Mouse (Mus musculus) bone marrow macrophage, adult 2 months (primary cell): ENCODE measurements around the gene Frmd4b.

Experiments used
- CTCF ChIP-seq: IDR thresholded peaks from 2 replicates; pipeline ENCODE4 v1.5.1; 2012; ENCODE audit warnings: low read depth, mild to moderate bottlenecking, low read length, moderate library complexity
- POLR2A ChIP-seq: IDR thresholded peaks from 2 replicates; pipeline ENCODE4 v1.6.1; 2012; ENCODE audit warnings: mild to moderate bottlenecking, low read depth, low read length, borderline replicate concordance

DNA sequence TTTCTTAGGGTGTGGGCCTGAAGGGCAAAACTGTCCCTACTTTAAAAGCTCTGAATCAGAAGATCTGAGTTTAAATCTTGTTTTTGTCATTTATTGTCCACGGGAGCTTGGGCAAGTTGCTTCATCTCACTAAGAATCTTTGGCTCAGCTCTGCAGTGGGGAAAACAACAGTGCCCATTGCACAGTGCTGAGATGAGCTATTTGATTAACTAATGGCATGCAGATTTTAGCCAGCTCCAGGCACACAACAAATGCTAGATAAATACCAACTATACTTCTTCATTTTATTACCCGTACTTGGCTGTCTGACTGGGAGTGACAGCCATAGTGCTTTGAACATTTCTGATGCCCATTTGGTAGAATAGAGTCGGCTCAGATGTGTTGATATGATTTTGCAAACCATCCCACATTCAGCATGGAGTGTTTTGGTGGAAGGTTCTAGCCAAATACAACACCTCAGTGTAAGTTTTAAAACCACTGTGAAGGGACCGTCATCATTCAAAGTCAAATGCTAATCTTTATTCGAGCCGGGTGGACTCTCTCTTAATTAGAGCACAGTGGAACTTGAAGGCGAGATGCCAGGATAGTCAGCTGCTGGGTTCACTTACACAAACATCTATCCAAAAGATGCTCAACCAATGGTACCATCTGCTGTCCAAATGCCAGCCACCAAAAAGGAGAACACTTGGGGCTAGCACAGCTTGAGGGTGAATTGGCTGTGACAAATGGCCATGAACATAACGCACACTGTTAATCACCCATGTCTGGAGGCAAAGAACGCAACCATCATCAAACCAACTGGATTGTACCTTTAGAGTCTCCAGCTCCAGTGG, 313.8 kb downstream of the Frmd4b start:
- TF ChIP-seq CTCF (no peak), POLR2A (no peak)
